Mouse (Mus musculus) ES-Bruce4 (cell line): ENCODE data around the gene Gm973.

Experiments
- EP300 ChIP-seq: IDR thresholded peaks from 2 replicates; pipeline ENCODE4 v1.6.1; 2011; ENCODE audit warnings: low read depth, low read length; ENCODE audit not compliant: insufficient read depth
- POLR2A ChIP-seq: IDR thresholded peaks from one replicate; pipeline ENCODE4 v1.8.1; 2011; ENCODE audit warnings: low read length; ENCODE audit not compliant: insufficient read depth

DNA sequence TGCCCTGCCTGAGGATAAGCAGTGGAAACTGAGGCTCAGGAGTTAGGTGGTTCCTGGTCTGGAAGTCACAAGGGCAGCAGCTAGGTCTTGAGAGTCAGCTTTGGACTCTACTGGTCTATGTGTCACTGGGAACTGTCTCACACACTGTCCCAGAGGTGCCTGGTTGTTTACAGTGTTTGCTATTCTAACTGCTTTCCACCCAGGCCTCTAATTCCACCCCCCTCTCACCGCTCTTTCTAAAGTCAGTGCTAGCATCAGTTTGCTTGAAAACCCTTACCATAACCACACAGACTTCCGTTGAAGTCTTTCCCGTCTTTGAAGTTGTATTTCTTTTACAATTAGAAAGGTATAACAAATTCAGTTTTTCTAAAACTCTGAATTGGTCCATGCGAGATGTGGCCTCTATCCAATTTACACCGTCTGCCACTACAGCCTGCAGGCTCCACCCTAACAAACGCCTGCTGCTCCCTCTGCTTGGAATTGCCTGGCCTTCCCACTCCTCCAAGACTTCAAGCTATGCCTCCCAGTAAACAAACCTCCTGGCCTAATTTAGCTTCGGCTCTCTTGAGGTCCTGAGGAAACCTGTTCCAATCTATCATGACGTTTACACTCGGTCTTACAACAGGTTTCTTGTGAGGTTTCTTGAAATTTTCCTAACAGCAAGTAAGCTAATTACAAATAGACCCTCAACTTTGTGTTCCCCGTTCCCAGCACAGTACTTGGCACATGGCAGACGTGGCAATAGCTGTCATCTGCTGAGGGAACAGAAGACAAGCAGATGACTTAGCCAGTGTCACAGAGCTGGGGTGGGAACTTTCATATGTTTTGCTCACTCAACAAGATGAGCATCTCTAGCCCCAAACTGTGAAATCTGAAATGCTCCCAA is 86.7 kb downstream of the Gm973 start:
- TF ChIP-seq POLR2A = no peak
- no peak for TF ChIP-seq EP300
